Mouse (Mus musculus) bone marrow, adult 2 months (tissue): ENCODE measurements around the gene Pde3a. TPM values are rescaled to one million over a fixed set of nuclear protein-coding genes. Genes with fewer than 3 reads are reported as not detected.

Experiments
- H3K27ac ChIP-seq: fragments of 200-500 bp; 2 replicates; pipeline ENCODE4 v1.5.1; 2012; ENCODE audit warnings: low read depth, mild to moderate bottlenecking, control low read depth, inconsistent platforms, low read length; ENCODE audit not compliant: control insufficient read depth, poor library complexity, insufficient read depth
- H3K4me1 ChIP-seq: fragments of 200-500 bp; 2 replicates; pipeline ENCODE4 v1.6.1; 2011; ENCODE audit warnings: low read length; ENCODE audit not compliant: control insufficient read depth, insufficient read depth
- H3K4me3 ChIP-seq: fragments of 200-500 bp; replicated peaks from 2 replicates; pipeline ENCODE3; 2011; ENCODE audit warnings: mild to moderate bottlenecking, low read depth, low read length, control low read depth; ENCODE audit not compliant: control insufficient read depth
- CTCF ChIP-seq: fragments of 200-500 bp; IDR thresholded peaks from 2 replicates; pipeline ENCODE4 v1.5.1; 2011; ENCODE audit warnings: low read length, control low read depth; ENCODE audit not compliant: control insufficient read depth, insufficient read depth
- POLR2A ChIP-seq: fragments of 200-500 bp; IDR thresholded peaks from 2 replicates; pipeline ENCODE4 v1.6.1; 2011; ENCODE audit warnings: low read depth, mild to moderate bottlenecking, control low read depth, low read length, borderline replicate concordance; ENCODE audit not compliant: control insufficient read depth
- WGBS: fragments of 180-500 bp; shearing (Covaris S2); methylation state at CpG from one replicate; pipeline ENCODE4 v1.1.7; 2018; 5-methylcytosine and 5-hydroxymethylcytosine counted together
- polyA plus RNA-seq: library from polyadenylated mRNA; stranded (reverse); fragments of >200 nt; gene quantifications from 2 replicates; pipeline ENCODE4 v1.2.4, GENCODE M21; 2011; ENCODE audit warnings: low replicate concordance; ENCODE audit not compliant: missing spikeins, insufficient read depth, insufficient read length

The Pde3a gene
- polyA plus RNA-seq, 1 experiment: 3.1 TPM

GRCm38 (mm10) chr6:141232756-141233382 lies 16.2 kb upstream of the Pde3a start:
- WGBS: 81% methylated on average over 6 of the region's 6 CpGs
- H3K27ac ChIP-seq: no peak overlapping the region
- TF ChIP-seq CTCF (no peak), POLR2A (no peak)
- H3K4me1 ChIP-seq: no peaks in the 10 kb centered on the region
- H3K4me3 ChIP-seq: no peak overlapping the region

- WGBS: 79% methylated on average over 1 of the region's 1 CpGs
- no peak for TF ChIP-seq CTCF
- TF ChIP-seq POLR2A: no peak
These were observed 7.3 kb upstream of the Pde3a start for GRCm38 (mm10) chr6:141241809-141242208.

GRCm38 (mm10) chr6:141245089-141245488 lies 4.0 kb upstream of the Pde3a start:
- H3K4me3 ChIP-seq: no peak overlapping the region
- WGBS: 82% methylated on average over 4 of the region's 4 CpGs
- TF ChIP-seq CTCF (no peak), POLR2A (no peak)
- H3K27ac ChIP-seq: no peak overlapping the region
- H3K4me1 ChIP-seq: no peaks in the 10 kb centered on the region

More at GRCm38 (mm10) chr6:141241809-141242208, 7.3 kb upstream of the Pde3a start:
- Histone ChIP-seq H3K4me3 (no peak overlapping the region), H3K27ac (no peak overlapping the region), H3K4me1 (no peaks in the 10 kb centered on the region)

GRCm38 (mm10) chr6:141246391-141246790 lies 2.7 kb upstream of the Pde3a start:
- Histone ChIP-seq H3K4me1 (no peaks in the 10 kb centered on the region), H3K27ac (no peak overlapping the region), H3K4me3 (no peak overlapping the region)
- WGBS: 62% methylated on average over 6 of the region's 6 CpGs
- TF ChIP-seq CTCF (no peak), POLR2A (no peak)

- H3K4me1 ChIP-seq: no peaks in the 10 kb centered on the region
- H3K27ac ChIP-seq: no peak overlapping the region
- no peak overlapping the region for H3K4me3 ChIP-seq
- TF ChIP-seq POLR2A (no peak), CTCF (no peak)
These were observed 988 bp upstream of the Pde3a start for GRCm38 (mm10) chr6:141248081-141248480.

- H3K4me1 ChIP-seq: no peaks in the 10 kb centered on the region
- no peak overlapping the region; the same call in 1 of the 2 replicates for H3K27ac ChIP-seq
- TF ChIP-seq POLR2A (no peak), CTCF (no peak)
- under 1% methylated on average over 58 of the region's 68 CpGs for WGBS
- peak overlapping the region; percentile 18 for H3K4me3 ChIP-seq
These were observed 671 bp downstream of the Pde3a start for GRCm38 (mm10) chr6:141249585-141250295.

GRCm38 (mm10) chr6:141250296-141250629 lies 1.2 kb downstream of the Pde3a start:
- 16% methylated on average over 22 of the region's 22 CpGs for WGBS
- Histone ChIP-seq H3K27ac (no peak overlapping the region; the same call in 1 of the 2 replicates), H3K4me3 (peak overlapping the region; percentile 11)

GRCm38 (mm10) chr6:141250984-141251383 lies 1.9 kb downstream of the Pde3a start:
- H3K4me1 ChIP-seq: no peaks in the 10 kb centered on the region
- H3K4me3 ChIP-seq: no peak overlapping the region
- no peak for TF ChIP-seq POLR2A
- no peak for TF ChIP-seq CTCF
- WGBS: 65% methylated on average over 6 of the region's 6 CpGs
- H3K27ac ChIP-seq: no peak overlapping the region

More at GRCm38 (mm10) chr6:141250296-141250629, 1.2 kb downstream of the Pde3a start:
- no peaks in the 10 kb centered on the region for H3K4me1 ChIP-seq
- TF ChIP-seq POLR2A: no peak
- TF ChIP-seq CTCF: no peak
